ENCODE assay signal across 8 mouse cellular contexts in genomic region chr1:185454575-185454954, GRCm38 (mm10). TPM values are rescaled to one million over a fixed set of nuclear protein-coding genes. Genes with fewer than 3 reads are reported as not detected.
A peak's percentile ranks its signal among the peaks of the same experiment; 100 is the strongest.
DNase-seq lines count a peak whose midpoint lies in the region; ATAC-seq and TF ChIP-seq lines count a peak whose summit lies in the region.

Slc30a10 (plus strand) TSS chr1:185454848.

- no peaks in the 10 kb centered on the region for H3K36me3 ChIP-seq in kidney, embryonic 14.5 days (ENCODE audit: control insufficient read depth, insufficient read depth, low read length)
- H3K36me3 ChIP-seq in kidney, adult 2 months (ENCODE audit: control insufficient read depth, insufficient read depth, low read length), result no peaks in the 10 kb centered on the region
- no peaks in the 10 kb centered on the region for H3K36me3 ChIP-seq in embryonic facial prominence, embryonic 13.5 days
- H3K36me3 ChIP-seq in hindbrain, embryonic 10.5 days, result no peaks in the 10 kb centered on the region
- H3K36me3 ChIP-seq in limb, embryonic 11.5 days (ENCODE audit: control insufficient read depth, insufficient read depth, low read length), result no peaks in the 10 kb centered on the region
- H3K36me3 ChIP-seq in neural tube, embryonic 13.5 days, result no peaks in the 10 kb centered on the region

- peaks cover 32% of the 10 kb centered on the region for H3K27me3 ChIP-seq in kidney, embryonic 14.5 days (ENCODE audit: control insufficient read depth, insufficient read depth, low read length)
- H3K27me3 ChIP-seq in kidney, adult 2 months (replicated peaks; ENCODE audit: control insufficient read depth, insufficient read depth, low read length), result no peaks in the 10 kb centered on the region
- H3K27me3 ChIP-seq in embryonic facial prominence, embryonic 13.5 days, result peaks cover 45% of the 10 kb centered on the region
- peaks cover 51% of the 10 kb centered on the region for H3K27me3 ChIP-seq in hindbrain, embryonic 10.5 days (ENCODE audit: insufficient read depth, poor library complexity, severe bottlenecking)
- H3K27me3 ChIP-seq in limb, embryonic 11.5 days (ENCODE audit: control insufficient read depth, insufficient read depth, low read length), result peaks cover 28% of the 10 kb centered on the region
- H3K27me3 ChIP-seq in neural tube, embryonic 13.5 days, result peaks cover 48% of the 10 kb centered on the region

- no peak for TF ChIP-seq POLR2A in kidney, adult 2 months (IDR thresholded peaks at IDR 0.05; ENCODE audit: low read depth, low read length)

- no peak for DNase-seq in kidney, adult 2 months
- peak; percentile 4 to 10 for DNase-seq in adrenal gland, postnatal 36 days
- DNase-seq in hindbrain, embryonic 10.5 days (ENCODE audit: low spot score), result peak; percentile 53
- DNase-seq in limb, embryonic 11.5 days (ENCODE audit: low spot score), result no peak
- no peak for DNase-seq in urinary bladder, postnatal 10 days (ENCODE audit: low spot score)

- peak within 1 kb of the TSS; percentile 51 for H3K4me3 ChIP-seq in kidney, embryonic 14.5 days (ENCODE audit: low read length)
- H3K4me3 ChIP-seq in kidney, adult 2 months (ENCODE audit: insufficient read depth, low read depth, low read length), result no peak within 1 kb of the TSS; the same call in 1 of the 2 replicates
- peak within 1 kb of the TSS; percentile 58 for H3K4me3 ChIP-seq in embryonic facial prominence, embryonic 13.5 days
- peak within 1 kb of the TSS; percentile 60 for H3K4me3 ChIP-seq in hindbrain, embryonic 10.5 days
- peak within 1 kb of the TSS; percentile 50 for H3K4me3 ChIP-seq in limb, embryonic 11.5 days (ENCODE audit: low read depth, low read length)
- H3K4me3 ChIP-seq in neural tube, embryonic 13.5 days, result peak within 1 kb of the TSS; percentile 51

- no peaks in the 10 kb centered on the region for H3K9me3 ChIP-seq in kidney, embryonic 14.5 days (ENCODE audit: control insufficient read depth, low read length)
- H3K9me3 ChIP-seq in embryonic facial prominence, embryonic 13.5 days, result no peaks in the 10 kb centered on the region
- no peaks in the 10 kb centered on the region for H3K9me3 ChIP-seq in hindbrain, embryonic 10.5 days
- no peaks in the 10 kb centered on the region for H3K9me3 ChIP-seq in limb, embryonic 11.5 days (ENCODE audit: control insufficient read depth, low read length)
- no peaks in the 10 kb centered on the region for H3K9me3 ChIP-seq in neural tube, embryonic 13.5 days

- H3K9ac ChIP-seq in kidney, embryonic 14.5 days (ENCODE audit: low read depth, low read length), result peak within 1 kb of the TSS; percentile 42; the same call in 1 of the 2 replicates
- H3K9ac ChIP-seq in embryonic facial prominence, embryonic 13.5 days, result peak within 1 kb of the TSS; percentile 69
- peak within 1 kb of the TSS; percentile 55 for H3K9ac ChIP-seq in limb, embryonic 11.5 days (ENCODE audit: low read length)
- peak within 1 kb of the TSS; percentile 73 for H3K9ac ChIP-seq in neural tube, embryonic 13.5 days

- H3K27ac ChIP-seq in kidney, embryonic 14.5 days (ENCODE audit: low read depth, low read length), result no peak within 1 kb of the TSS
- no peak within 1 kb of the TSS for H3K27ac ChIP-seq in kidney, adult 2 months (ENCODE audit: insufficient read depth, low read depth, low read length)
- H3K27ac ChIP-seq in embryonic facial prominence, embryonic 13.5 days, result no peak within 1 kb of the TSS
- H3K27ac ChIP-seq in hindbrain, embryonic 10.5 days, result peak within 1 kb of the TSS; percentile 70
- no peak within 1 kb of the TSS for H3K27ac ChIP-seq in limb, embryonic 11.5 days (replicated peaks; ENCODE audit: low read depth, low read length)
- peak within 1 kb of the TSS; percentile 11; the same call in 1 of the 2 replicates for H3K27ac ChIP-seq in neural tube, embryonic 13.5 days (replicated peaks)

- TF ChIP-seq CTCF in kidney, adult 2 months (conservative IDR thresholded peaks at IDR 0.05; ENCODE audit: insufficient read depth, insufficient read length, low read depth, low read length), result no peak

- peak within 1 kb of the TSS; percentile 98 for H3K4me2 ChIP-seq in kidney, embryonic 14.5 days (replicated peaks; ENCODE audit: low read depth, low read length)
- peak within 1 kb of the TSS; percentile 98 for H3K4me2 ChIP-seq in embryonic facial prominence, embryonic 13.5 days
- H3K4me2 ChIP-seq in limb, embryonic 11.5 days (ENCODE audit: low read depth, severe bottlenecking), result peak within 1 kb of the TSS; percentile 94
- peak within 1 kb of the TSS; percentile 90 for H3K4me2 ChIP-seq in neural tube, embryonic 13.5 days

- WGBS in kidney, embryonic 14.5 days, result under 1% methylated on average over 18 of the region's 18 CpGs
- 5% methylated on average over 18 of the region's 18 CpGs for WGBS in kidney, adult 2 months
- WGBS in embryonic facial prominence, embryonic 13.5 days, result 3% methylated on average over 17 of the region's 18 CpGs
- WGBS in hindbrain, embryonic 10.5 days, result 2% methylated on average over 18 of the region's 18 CpGs
- 2% methylated on average over 18 of the region's 18 CpGs for WGBS in limb, embryonic 11.5 days
- 3% methylated on average over 18 of the region's 18 CpGs for WGBS in neural tube, embryonic 13.5 days

- ATAC-seq in kidney, embryonic 14.5 days (ENCODE audit: low FRiP score, low TSS enrichment), result peak; percentile 78
- ATAC-seq in embryonic facial prominence, embryonic 13.5 days (ENCODE audit: insufficient number of reproducible peaks, insufficient read depth, low FRiP score, low TSS enrichment, low read depth), result 0 out of 2 replicates have a peak, but pooled peaks have one; percentile 33
- ATAC-seq in limb, embryonic 11.5 days (ENCODE audit: insufficient number of reproducible peaks, low FRiP score, low TSS enrichment, low read depth), result peak; percentile 77
- ATAC-seq in neural tube, embryonic 13.5 days (ENCODE audit: low read depth), result peak; percentile 76

- H3K4me1 ChIP-seq in kidney, embryonic 14.5 days (ENCODE audit: control insufficient read depth, insufficient read depth, low read length), result peaks cover 5% of the 10 kb centered on the region; the same call in 1 of the 2 replicates
- no peaks in the 10 kb centered on the region for H3K4me1 ChIP-seq in kidney, adult 2 months (ENCODE audit: control insufficient read depth, insufficient read depth, low read length)
- peaks cover 9% of the 10 kb centered on the region for H3K4me1 ChIP-seq in embryonic facial prominence, embryonic 13.5 days
- peaks cover 18% of the 10 kb centered on the region for H3K4me1 ChIP-seq in hindbrain, embryonic 10.5 days (replicated peaks)
- H3K4me1 ChIP-seq in limb, embryonic 11.5 days (ENCODE audit: control insufficient read depth, insufficient read depth, low read length), result no peaks in the 10 kb centered on the region
- H3K4me1 ChIP-seq in neural tube, embryonic 13.5 days (replicated peaks), result peaks cover 12% of the 10 kb centered on the region

RNA-seq across cellular contexts. Expression of gene Slc30a10, which starts in this region (rescaled TPM):
- polyA plus RNA-seq in kidney, embryonic 14.5 days (2014; fragmentation: Nextera tagmentation; extraction: Ambion mirVana), result 0.16 and 0.22 TPM in 2 replicates
- 0.01 TPM in 1 of 2 replicates, not detected in the other for polyA plus RNA-seq in kidney, adult 2 months (2012; rRNA removed)
- total RNA-seq in adrenal gland, postnatal 36 days (2021), result under 1 TPM in 1 of 2 experiments, not detected in 1; 0.03 TPM
- polyA plus RNA-seq in embryonic facial prominence, embryonic 13.5 days (2015; fragmentation: Nextera tagmentation; extraction: Ambion mirVana), result 0.31 and 0.44 TPM in 2 replicates
- polyA plus RNA-seq in hindbrain, embryonic 10.5 days (2016; fragmentation: Nextera tagmentation; extraction: Ambion mirVana), result 1.3 and 1.6 TPM in 2 replicates
- polyA plus RNA-seq in limb, embryonic 11.5 days (2014; fragmentation: Nextera tagmentation; extraction: Ambion mirVana), result 0.75 and 0.91 TPM in 2 replicates
- 2.7 and 2.9 TPM in 2 replicates for polyA plus RNA-seq in neural tube, embryonic 13.5 days (2015; fragmentation: Nextera tagmentation; extraction: Ambion mirVana)

Comparison
In these comparisons a context has a peak if more than half of its experiments do, and no peak if none do; other contexts are left out.
1. Peak in ATAC-seq, H3K4me3 ChIP-seq, H3K9ac ChIP-seq and H3K4me2 ChIP-seq in kidney, embryonic 14.5 days; RNA of the gene not detected or under 1 TPM.
2. Peak in DNase-seq in adrenal gland, postnatal 36 days; RNA of the gene not detected or under 1 TPM.
3. Peak in ATAC-seq, H3K4me3 ChIP-seq, H3K9ac ChIP-seq and H3K4me2 ChIP-seq in embryonic facial prominence, embryonic 13.5 days; RNA of the gene not detected or under 1 TPM.
4. Peak in ATAC-seq, H3K4me3 ChIP-seq, H3K9ac ChIP-seq and H3K4me2 ChIP-seq in limb, embryonic 11.5 days; RNA of the gene not detected or under 1 TPM.
5. H3K27ac ChIP-seq: peak in hindbrain, embryonic 10.5 days (single experiment) and neural tube, embryonic 13.5 days (single experiment); none in kidney, embryonic 14.5 days (single experiment), kidney, adult 2 months (single experiment), embryonic facial prominence, embryonic 13.5 days (single experiment) and limb, embryonic 11.5 days (single experiment).
6. Peak in every context shown above with its lines, with median percentiles within 50 percentile points of each other: ATAC-seq, H3K4me2 ChIP-seq and H3K9ac ChIP-seq.